Mouse (Mus musculus) C2C12 (cell line): ENCODE measurements around the gene Lyrm9.

Source experiments
- CTCF ChIP-seq: IDR thresholded peaks from one replicate; pipeline ENCODE4 v1.5.1; 2011; ENCODE audit not compliant: control insufficient read depth, insufficient read depth, insufficient read length
- MYOD1 ChIP-seq: IDR thresholded peaks from one replicate; pipeline ENCODE4 v1.6.1; 2011; ENCODE audit warnings: low read depth; ENCODE audit not compliant: control insufficient read depth, insufficient read length

DNA sequence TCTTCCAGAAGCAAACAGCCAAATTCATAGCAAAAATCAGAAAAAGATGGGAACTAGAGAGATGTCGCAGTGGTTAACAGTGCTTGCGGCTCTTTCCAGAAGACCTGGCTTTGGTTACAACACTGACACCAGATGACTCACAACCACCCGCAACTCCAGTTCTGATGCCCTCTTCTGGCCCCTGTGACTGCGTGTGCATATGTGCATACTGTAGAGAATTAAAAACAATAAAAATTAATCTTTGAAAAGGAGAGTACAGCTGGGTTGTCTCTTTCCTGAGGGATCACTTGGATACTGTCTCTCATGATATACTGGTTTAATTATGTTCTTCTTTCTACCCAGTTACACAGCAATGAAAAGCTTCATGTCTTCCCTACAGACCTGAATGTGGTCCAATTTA is 20.2 kb downstream of the Lyrm9 start:
- TF ChIP-seq CTCF = no peak
- no peak for TF ChIP-seq MYOD1
